Mouse (Mus musculus): ENCODE results near the gene Cit. TPM values are rescaled to one million over a fixed set of nuclear protein-coding genes. Genes with fewer than 3 reads are reported as not detected.
A peak's percentile ranks its signal among the peaks of the same experiment; 100 is the strongest.
"Not testable (repeated sequence)": the region's sequence is repeated elsewhere in the genome, so short reads cannot be mapped to it uniquely, and the experiment has no call there.

The Cit gene
- total RNA-seq (2014; fragmentation: Nextera tagmentation) = 99.7 and 126 TPM in 2 replicates
- 38.9 and 44.1 TPM in 2 replicates for total RNA-seq (2017)
- 56.4 and 69.8 TPM in 2 replicates for polyA plus RNA-seq (2012)

DNA sequence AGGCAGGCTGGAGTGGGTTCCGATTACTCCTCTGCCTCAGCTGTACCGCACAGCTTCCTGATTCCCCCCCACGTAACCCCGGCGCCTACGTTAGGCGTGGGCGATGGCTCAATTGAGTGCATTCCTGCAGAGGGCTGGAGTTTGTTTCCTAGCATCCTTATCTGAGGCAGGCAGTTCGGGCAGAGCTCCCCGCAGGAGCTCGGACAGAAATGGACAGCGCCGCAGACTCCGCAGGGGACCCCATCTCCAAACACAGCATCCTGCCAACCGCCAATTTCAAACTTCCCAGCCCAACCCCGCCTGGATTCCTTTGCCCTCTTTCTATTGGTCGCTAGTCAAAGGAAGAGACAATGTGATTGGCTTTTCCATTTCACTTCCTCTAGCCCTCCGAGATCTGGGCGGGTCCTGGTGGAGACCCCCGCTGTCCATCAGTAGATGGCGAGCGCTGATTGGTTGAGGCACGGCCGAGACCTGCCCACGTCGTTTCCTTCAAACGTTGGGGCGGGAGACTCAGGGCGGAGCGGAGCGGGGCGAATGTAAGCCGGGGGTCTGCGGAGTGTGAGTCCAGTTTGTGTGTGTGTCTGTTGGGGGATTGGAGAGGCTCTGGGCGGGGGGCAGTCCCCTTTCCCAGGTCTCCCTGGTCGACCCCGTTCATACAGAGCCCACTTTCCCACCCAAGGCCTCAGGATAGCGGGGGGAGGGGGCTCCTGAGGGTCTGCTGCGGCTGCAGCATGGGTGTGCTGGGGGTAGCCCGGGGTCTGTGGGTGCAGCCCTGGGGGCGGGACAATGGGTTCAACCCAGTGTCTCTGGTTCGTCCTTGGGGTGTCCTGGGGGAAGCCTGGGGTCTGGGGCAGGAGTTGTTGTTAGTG lies at the start of gene Cit:
Cit (plus strand) TSS at position 513 of the 869 bp plus-strand sequence.
- DNase-seq (ENCODE audit: low spot score) (peak; percentile 99), ATAC-seq (ENCODE audit: extremely low read depth, insufficient number of reproducible peaks, low FRiP score, poor library complexity, severe bottlenecking) (peak; percentile 95)
- H3K4me1 ChIP-seq (ENCODE audit: insufficient read depth, low read depth, low read length) = peaks cover 77% of the 10 kb centered on the region
- peaks cover 13% of the 10 kb centered on the region for H3K9me3 ChIP-seq (replicated peaks)
- H3K27me3 ChIP-seq (ENCODE audit: insufficient read depth, low read length) = no peaks in the 10 kb centered on the region
- TF ChIP-seq POLR2AphosphoS5 (IDR thresholded peaks at IDR 0.05; ENCODE audit: insufficient replicate concordance, low read depth, low read length) (no peak), CTCF (IDR thresholded peaks at IDR 0.05; ENCODE audit: low read depth, low read length) (no peak), GATA2 (IDR thresholded peaks at IDR 0.05; ENCODE audit: borderline replicate concordance, low read depth, low read length) (no peak), TAL1 (conservative IDR thresholded peaks at IDR 0.05; ENCODE audit: low read depth, low read length) (no peak), GATA1 (IDR thresholded peaks at IDR 0.05; ENCODE audit: borderline replicate concordance, low read length) (no peak)
- H3K4me3 ChIP-seq (ENCODE audit: low read depth, low read length) = peak within 1 kb of the TSS; percentile 90
- H3K36me3 ChIP-seq (replicated peaks) = peaks cover 41% of the 10 kb centered on the region

DNA sequence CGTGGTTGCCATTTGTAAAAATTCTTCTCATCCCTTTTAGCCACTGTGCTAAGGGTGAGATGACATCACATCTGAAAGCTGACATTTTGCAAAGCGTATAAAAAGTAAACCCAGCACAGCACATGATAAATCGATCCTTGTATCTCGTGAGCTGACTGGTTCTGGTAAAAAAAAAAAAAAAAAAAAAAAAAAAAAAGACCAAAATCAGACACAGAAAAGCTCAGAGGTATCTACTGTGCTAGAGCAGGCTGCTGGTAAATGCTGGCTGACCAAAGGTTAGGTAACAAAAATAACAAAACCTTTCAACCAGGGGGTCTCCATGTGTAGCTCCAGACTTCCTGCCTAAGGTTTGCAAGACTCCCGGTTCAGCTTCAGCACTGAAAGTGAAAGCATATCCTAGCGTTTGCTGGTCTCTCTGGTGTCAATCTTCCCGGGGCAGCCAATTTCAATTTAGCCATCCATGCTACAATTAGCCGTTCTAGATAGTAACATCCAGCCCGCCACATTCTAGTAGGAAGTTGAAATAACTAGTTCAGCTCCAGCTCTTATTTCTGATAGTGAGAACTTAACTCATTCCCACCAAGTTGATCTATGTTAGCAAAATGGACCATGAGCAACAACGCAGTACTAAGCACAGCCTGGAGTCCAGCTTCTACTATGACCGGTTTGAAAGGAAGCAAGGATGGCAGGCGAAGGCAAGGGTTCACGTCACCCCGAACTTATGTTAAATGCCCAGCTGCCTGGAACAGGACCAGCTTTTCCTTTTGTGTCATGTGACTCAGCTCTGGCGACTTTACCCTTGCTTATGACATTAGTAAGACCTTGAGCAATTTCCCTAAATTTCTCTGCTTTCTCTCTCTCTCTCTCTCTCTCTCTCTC lies 45.8 kb upstream of the Cit start:
- H3K27me3 ChIP-seq (ENCODE audit: insufficient read depth, low read length) = peaks cover 3% of the 10 kb centered on the region
- 0 out of 2 replicates have a peak, but pooled peaks cover 2% of the 10 kb centered on the region for H3K4me1 ChIP-seq (ENCODE audit: insufficient read depth, low read depth, low read length)
- DNase-seq (ENCODE audit: low spot score) (no peak), ATAC-seq (ENCODE audit: extremely low read depth, insufficient number of reproducible peaks, low FRiP score, poor library complexity, severe bottlenecking) (no peak)
- H3K36me3 ChIP-seq (replicated peaks) = no peaks in the 10 kb centered on the region
- TF ChIP-seq CTCF (IDR thresholded peaks at IDR 0.05; ENCODE audit: low read depth, low read length) (no peak), TAL1 (conservative IDR thresholded peaks at IDR 0.05; ENCODE audit: low read depth, low read length) (no peak), GATA2 (IDR thresholded peaks at IDR 0.05; ENCODE audit: borderline replicate concordance, low read depth, low read length) (no peak), GATA1 (IDR thresholded peaks at IDR 0.05; ENCODE audit: borderline replicate concordance, low read length) (no peak), POLR2AphosphoS5 (IDR thresholded peaks at IDR 0.05; ENCODE audit: insufficient replicate concordance, low read depth, low read length) (no peak)
- H3K4me3 ChIP-seq (ENCODE audit: low read depth, low read length) = no peak overlapping the region
- no peaks in the 10 kb centered on the region for H3K9me3 ChIP-seq (replicated peaks)

DNA sequence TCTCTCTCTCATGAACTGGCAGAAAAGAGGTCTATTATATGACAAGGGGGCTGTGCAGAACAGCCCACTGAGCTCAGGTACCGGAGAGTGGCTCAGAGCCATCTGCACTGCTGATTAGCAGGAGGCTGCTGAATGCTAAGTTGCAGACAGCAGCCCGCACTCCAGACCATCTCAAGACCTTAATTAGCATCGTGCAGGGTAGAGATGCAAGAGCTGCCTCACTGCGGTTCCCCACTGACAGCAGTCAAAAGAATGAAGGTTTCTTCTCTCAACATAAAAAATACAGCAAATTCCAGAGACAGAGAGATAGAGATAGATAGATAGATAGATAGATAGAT lies 45.2 kb upstream of the Cit start:
- 0 out of 2 replicates have a peak, but pooled peaks cover 2% of the 10 kb centered on the region for H3K4me1 ChIP-seq (ENCODE audit: insufficient read depth, low read depth, low read length)
- no peak overlapping the region for H3K4me3 ChIP-seq (ENCODE audit: low read depth, low read length)
- DNase-seq (ENCODE audit: low spot score) = no peak
- no peak for ATAC-seq (ENCODE audit: extremely low read depth, insufficient number of reproducible peaks, low FRiP score, poor library complexity, severe bottlenecking)
- TF ChIP-seq GATA2 (IDR thresholded peaks at IDR 0.05; ENCODE audit: borderline replicate concordance, low read depth, low read length) (no peak), POLR2AphosphoS5 (IDR thresholded peaks at IDR 0.05; ENCODE audit: insufficient replicate concordance, low read depth, low read length) (no peak)
- H3K9me3 ChIP-seq (replicated peaks) = no peaks in the 10 kb centered on the region
- H3K27me3 ChIP-seq (ENCODE audit: insufficient read depth, low read length) = peaks cover 3% of the 10 kb centered on the region
- H3K36me3 ChIP-seq (replicated peaks) = no peaks in the 10 kb centered on the region

DNA sequence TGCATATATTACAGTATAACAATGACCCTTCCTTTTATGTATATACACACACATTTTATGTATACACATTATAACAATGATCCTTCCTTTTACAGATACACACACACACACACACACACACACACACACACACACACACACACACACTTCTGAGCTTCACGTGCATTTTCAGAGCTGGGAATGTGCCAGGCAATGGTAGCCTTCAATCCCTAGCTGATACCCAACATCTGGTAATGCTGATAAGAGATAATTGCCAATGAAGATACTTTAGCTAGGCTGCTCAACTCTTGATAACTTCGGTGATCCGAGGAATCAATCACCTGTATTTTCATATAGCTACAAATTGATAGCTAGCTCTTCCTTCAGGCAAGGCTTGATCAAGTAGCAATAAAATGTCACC lies 32.8 kb upstream of the Cit start:
- no peak for ATAC-seq (ENCODE audit: extremely low read depth, insufficient number of reproducible peaks, low FRiP score, poor library complexity, severe bottlenecking)
- 0 out of 2 replicates have a peak, but pooled peaks have one; percentile 9 for TF ChIP-seq TAL1 (conservative IDR thresholded peaks at IDR 0.05; ENCODE audit: low read depth, low read length)
- no peak for TF ChIP-seq CTCF (IDR thresholded peaks at IDR 0.05; ENCODE audit: low read depth, low read length)

DNA sequence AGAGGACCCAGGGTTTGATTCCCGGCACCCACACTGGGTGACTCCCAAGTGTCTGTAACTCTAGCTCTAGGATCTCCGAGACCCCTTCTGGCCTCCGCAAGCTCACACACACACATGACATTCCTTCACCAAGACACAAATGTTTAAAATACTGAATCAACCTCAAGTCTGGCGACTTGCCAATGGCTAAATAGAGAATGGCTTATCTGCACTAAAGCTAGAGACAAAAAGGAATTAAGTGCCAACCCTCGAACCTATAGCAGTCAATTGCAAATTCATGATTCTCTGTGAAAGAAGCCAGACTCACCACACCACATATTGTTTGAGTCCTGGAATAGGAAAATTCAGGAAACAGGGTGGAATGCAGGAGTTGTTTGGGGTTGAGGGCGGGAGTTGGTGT lies 28.1 kb upstream of the Cit start:
- TF ChIP-seq GATA1 (IDR thresholded peaks at IDR 0.05; ENCODE audit: borderline replicate concordance, low read length) (no peak), GATA2 (IDR thresholded peaks at IDR 0.05; ENCODE audit: borderline replicate concordance, low read depth, low read length) (no peak), CTCF (IDR thresholded peaks at IDR 0.05; ENCODE audit: low read depth, low read length) (no peak), POLR2AphosphoS5 (IDR thresholded peaks at IDR 0.05; ENCODE audit: insufficient replicate concordance, low read depth, low read length) (no peak), TAL1 (conservative IDR thresholded peaks at IDR 0.05; ENCODE audit: low read depth, low read length) (no peak)
- peaks cover 5% of the 10 kb centered on the region; the same call in 1 of the 2 replicates for H3K4me1 ChIP-seq (ENCODE audit: insufficient read depth, low read depth, low read length)
- H3K36me3 ChIP-seq (replicated peaks) = no peaks in the 10 kb centered on the region
- H3K9me3 ChIP-seq (replicated peaks) = no peaks in the 10 kb centered on the region
- no peak for ATAC-seq (ENCODE audit: extremely low read depth, insufficient number of reproducible peaks, low FRiP score, poor library complexity, severe bottlenecking)
- peaks cover 4% of the 10 kb centered on the region; the same call in 1 of the 2 replicates for H3K27me3 ChIP-seq (ENCODE audit: insufficient read depth, low read length)
- no peak overlapping the region for H3K4me3 ChIP-seq (ENCODE audit: low read depth, low read length)
- DNase-seq (ENCODE audit: low spot score) = no peak

More for the DNA sequence above, 32.8 kb upstream of the Cit start:
- H3K36me3 ChIP-seq (replicated peaks) = no peaks in the 10 kb centered on the region
- peaks cover 8% of the 10 kb centered on the region; the same call in 1 of the 2 replicates for H3K4me1 ChIP-seq (ENCODE audit: insufficient read depth, low read depth, low read length)
- DNase-seq (ENCODE audit: low spot score) = no peak
- no peak overlapping the region for H3K4me3 ChIP-seq (ENCODE audit: low read depth, low read length)
- H3K27me3 ChIP-seq (ENCODE audit: insufficient read depth, low read length) = 0 out of 2 replicates have a peak, but pooled peaks cover 2% of the 10 kb centered on the region
- 0 out of 2 replicates have a peak, but pooled peaks cover 3% of the 10 kb centered on the region for H3K9me3 ChIP-seq (replicated peaks)

DNA sequence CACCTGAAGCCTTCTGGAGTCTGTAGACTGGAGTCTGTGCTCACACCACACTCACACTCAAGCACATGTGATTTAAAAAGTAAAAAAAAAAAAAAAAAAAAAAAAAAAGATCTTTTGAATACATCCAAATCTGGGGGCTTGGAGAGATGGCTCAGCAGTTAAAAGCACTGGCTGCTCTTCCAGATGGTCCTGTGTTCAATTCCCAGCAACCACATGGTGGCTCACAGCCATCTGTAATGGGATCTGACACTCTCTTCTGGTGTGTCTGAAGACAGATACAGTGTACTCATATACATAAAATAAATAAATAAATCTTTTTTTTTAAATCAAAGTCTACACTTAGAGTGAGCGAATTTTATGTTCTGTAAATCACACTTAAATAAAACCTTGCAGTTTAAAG lies 27.4 kb upstream of the Cit start:
- H3K4me3 ChIP-seq (ENCODE audit: low read depth, low read length); H3K27me3 ChIP-seq (ENCODE audit: insufficient read depth, low read length); ATAC-seq (ENCODE audit: extremely low read depth, insufficient number of reproducible peaks, low FRiP score, poor library complexity, severe bottlenecking); H3K4me1 ChIP-seq (ENCODE audit: insufficient read depth, low read depth, low read length); H3K9me3 ChIP-seq (replicated peaks); H3K36me3 ChIP-seq (replicated peaks); DNase-seq (ENCODE audit: low spot score): not testable (repeated sequence)

Data from G1E (cell line).